Mouse (Mus musculus) adrenal gland, adult 18-20 months (tissue): Measurements from ENCODE around the gene Pld2. TPM values are rescaled to one million over a fixed set of nuclear protein-coding genes. Genes with fewer than 3 reads are reported as not detected.

Experiments used
- total RNA-seq, 2 experiments: library from RNA; stranded (reverse); gene quantifications; 1 replicate in 1 of 2; 2 replicates in 1 of 2; pipeline ENCODE4 v1.2.3; 2021

Gene Pld2
- total RNA-seq, 2 experiments from 2014 or later, result 6.8 to 8.2 TPM

Other genes starting within 250 kb of the Pld2 start
- gene Alox12e, start 217.4 kb upstream of the Pld2 start, total RNA-seq, result not detected
- gene Alox15, start 188.0 kb upstream of the Pld2 start, total RNA-seq, result 1 to 10 TPM; 2.8 to 7.9 TPM
- 10 to 100 TPM; 17.3 to 21.3 TPM for gene Pelp1, start 130.0 kb upstream of the Pld2 start, total RNA-seq
- gene Arrb2, start 107.4 kb upstream of the Pld2 start, total RNA-seq, result 10 to 100 TPM; 21.4 to 25.4 TPM
- gene Med11, start 88.1 kb upstream of the Pld2 start, total RNA-seq, result 10 to 100 TPM; 17.0 to 18.0 TPM
- 1 to 10 TPM; 2.8 to 2.9 TPM for gene Zmynd15, start 80.6 kb upstream of the Pld2 start, total RNA-seq
- gene Cxcl16, start 80.1 kb upstream of the Pld2 start, total RNA-seq, result 10 to 100 TPM; 11.3 to 18.3 TPM
- gene Tm4sf5, start 34.8 kb upstream of the Pld2 start, total RNA-seq, result not detected
- gene Vmo1, start 25.4 kb upstream of the Pld2 start, total RNA-seq, result not detected
- gene Gltpd2, start 20.9 kb upstream of the Pld2 start, total RNA-seq, result not detected
- 100 to 1,000 TPM; 271 to 281 TPM for gene Psmb6, start 14.7 kb upstream of the Pld2 start, total RNA-seq
- not detected for gene Gm40193, start 7.1 kb upstream of the Pld2 start, total RNA-seq
- 10 to 100 TPM; 45.8 to 49.6 TPM for gene Mink1, start 22.8 kb downstream of the Pld2 start, total RNA-seq
- not detected for gene 4930544D05Rik, start 75.8 kb downstream of the Pld2 start, total RNA-seq
- gene Chrne, start 79.2 kb downstream of the Pld2 start, total RNA-seq, result under 1 TPM in 1 of 2 experiments, not detected in 1; 0.38 TPM
- gene Gp1ba, start 99.1 kb downstream of the Pld2 start, total RNA-seq, result under 1 TPM in 1 of 2 experiments, not detected in 1; 0.22 TPM
- gene Rnf167, start 107.2 kb downstream of the Pld2 start, total RNA-seq, result 10 to 100 TPM; 72.6 to 80.7 TPM
- gene Slc25a11, start 107.4 kb downstream of the Pld2 start, total RNA-seq, result 100 to 1,000 TPM; 131 to 138 TPM
- 100 to 1,000 TPM; 619 to 923 TPM for gene Pfn1, start 114.6 kb downstream of the Pld2 start, total RNA-seq
- 10 to 100 TPM; 29.0 to 44.2 TPM for gene Eno3, start 117.1 kb downstream of the Pld2 start, total RNA-seq
- 10 to 100 TPM; 70.4 to 91.3 TPM for gene Spag7, start 129.4 kb downstream of the Pld2 start, total RNA-seq
- gene Camta2, start 148.0 kb downstream of the Pld2 start, total RNA-seq, result 10 to 100 TPM; 43.7 to 54.7 TPM
- 10 to 100 TPM in 1 of 2 experiments, 1 to 10 TPM in 1; 6.8 to 14.0 TPM for gene Inca1, start 160.1 kb downstream of the Pld2 start, total RNA-seq
- 100 to 1,000 TPM; 153 to 212 TPM for gene Kif1c, start 160.5 kb downstream of the Pld2 start, total RNA-seq
- gene Zfp3, start 224.1 kb downstream of the Pld2 start, total RNA-seq, result 1 to 10 TPM; 9.2 to 9.5 TPM